Mouse (Mus musculus) mouse embryonic stem cell (cell line): Measurements from ENCODE around the gene Acsf2.

Source experiments
- in situ Hi-C, 2 experiments: fragments of 300-500 bp; cut with MboI; formaldehyde crosslinking; loops; 1 replicate in 1 of 2; 3 replicates in 1 of 2; pipeline ENCODE4 v1.14.3; 2019 to 2020; ENCODE audit warnings: low sequenced_read_pairs in 2 of 2, low pct_unique_long_range_greater_than_20kb in 1 of 2, mixed read lengths in 1 of 2; ENCODE audit not compliant: unreplicated experiment in 1 of 2

The Acsf2 gene

GRCm38 (mm10) chr11:94563821-94564220 lies 37.9 kb downstream of the Acsf2 start:
- in situ Hi-C loops: no loop called here

GRCm38 (mm10) chr11:94563383-94563782 lies 38.3 kb downstream of the Acsf2 start:
- in situ Hi-C loops: no loop called here

DNA sequence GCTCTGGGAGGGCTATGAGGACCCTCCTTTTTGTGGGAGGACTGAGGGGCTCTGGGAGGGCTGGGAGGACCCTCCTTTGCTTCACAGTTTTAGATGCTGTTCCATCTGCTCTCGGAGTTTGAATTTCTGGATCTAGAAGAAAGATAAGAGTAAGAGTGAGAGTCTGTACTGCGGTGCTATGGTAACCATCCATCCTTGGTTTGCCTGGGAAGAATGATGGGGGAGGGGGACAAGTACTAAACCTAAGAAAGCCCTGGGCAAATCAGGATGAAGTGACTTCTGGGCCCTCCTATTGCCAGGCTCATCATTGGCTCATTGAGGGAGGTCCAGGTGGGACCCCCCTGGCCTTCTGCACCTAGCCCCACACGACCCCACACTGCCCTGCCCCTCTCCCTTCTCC lies 43.4 kb downstream of the Acsf2 start:
- in situ Hi-C loops: no loop called here

DNA sequence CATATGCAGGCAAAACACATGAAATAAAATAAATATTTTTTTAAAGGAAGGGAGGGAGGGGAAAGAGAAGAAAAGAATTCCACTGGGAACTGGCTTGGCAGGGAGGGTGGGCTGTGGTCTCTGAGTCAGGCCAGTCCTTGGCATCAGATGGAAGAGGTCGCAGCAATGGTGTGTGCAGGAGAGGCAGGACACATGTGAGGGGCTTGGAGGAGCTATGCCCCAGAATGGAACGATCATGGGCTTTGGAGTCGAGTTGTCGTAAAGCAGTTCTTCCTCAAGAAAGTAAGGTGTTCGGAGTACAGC lies 51.3 kb downstream of the Acsf2 start:
- in situ Hi-C loops: no loop called here

DNA sequence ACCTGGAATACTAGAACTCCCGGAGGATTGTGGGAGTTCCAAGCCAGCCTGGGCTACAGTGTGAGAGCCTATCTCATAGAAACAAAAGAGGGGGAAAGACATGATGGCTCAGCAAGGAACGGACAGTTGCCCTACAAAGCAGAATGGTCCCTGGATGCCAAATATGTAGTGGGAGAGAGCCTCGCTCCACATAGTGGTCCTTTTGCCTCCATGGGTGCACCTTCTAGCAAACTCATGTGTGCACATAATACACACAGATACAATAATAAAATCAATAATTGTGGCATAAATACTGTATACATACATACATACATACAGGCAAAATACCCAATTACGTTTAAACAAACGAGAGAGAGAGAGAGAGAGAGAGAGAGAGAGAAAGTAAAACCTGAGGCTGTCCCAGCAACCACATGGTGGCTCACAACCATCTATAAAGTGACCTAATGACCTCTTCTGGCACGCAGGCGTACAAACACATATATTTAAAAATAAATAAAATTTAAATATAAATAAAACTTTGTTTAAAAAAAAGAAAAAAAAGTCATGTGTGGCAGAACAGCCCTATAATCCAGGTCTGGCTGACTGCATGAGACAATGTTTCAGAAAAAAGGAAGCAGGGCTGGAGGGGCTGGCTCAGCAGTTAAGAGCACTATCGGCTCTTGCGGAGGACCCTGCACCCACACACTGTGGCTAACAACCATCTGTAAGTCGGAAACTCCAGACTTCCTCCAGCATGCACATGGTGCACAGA lies 51.8 kb downstream of the Acsf2 start:
- in situ Hi-C loops: no loop called here

DNA sequence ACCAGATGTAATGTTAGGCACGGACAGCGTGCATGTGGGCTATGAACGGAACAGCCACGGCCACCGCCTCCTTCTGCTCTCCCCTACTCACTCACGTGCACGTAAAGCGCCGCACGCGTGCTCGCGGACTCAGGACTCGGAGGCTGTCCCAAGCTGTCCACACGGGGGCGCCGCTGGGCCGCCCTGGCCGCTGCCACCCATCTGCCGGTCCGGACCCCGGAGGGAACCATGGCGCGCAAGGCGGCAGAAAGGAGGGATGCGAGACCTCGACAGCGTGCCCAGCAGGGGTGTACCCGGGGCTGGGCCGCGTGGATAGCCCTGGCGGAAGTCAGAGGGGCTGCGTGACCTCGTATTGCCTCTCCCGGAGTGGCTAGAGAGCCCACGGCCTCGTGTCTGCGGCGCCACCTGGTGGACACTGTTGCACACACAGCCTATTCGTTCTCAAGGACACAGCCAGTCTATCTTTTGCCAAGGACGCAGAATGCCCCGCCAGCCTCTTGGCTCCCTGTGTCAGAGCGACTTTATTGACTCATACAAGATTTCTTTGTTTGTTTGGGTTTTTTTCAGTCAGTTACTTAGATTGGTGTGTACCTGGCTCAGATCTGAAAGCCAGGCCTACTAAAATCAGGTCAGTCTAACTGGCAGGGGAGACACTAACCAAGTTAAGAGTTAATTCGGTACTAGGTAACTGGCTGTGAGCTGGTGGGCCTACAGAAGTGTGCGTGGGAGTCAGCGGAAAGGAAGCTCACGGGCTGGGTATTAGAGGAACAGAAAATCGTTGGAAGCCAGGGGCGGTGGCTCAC lies 52.6 kb downstream of the Acsf2 start, which contains the start of gene Rsad1:
Gene Rsad1, minus strand, starts transcription at position 368 of the 803 bp plus-strand sequence.
- in situ Hi-C loops: no loop called here

- in situ Hi-C loops: no loop called here
These were observed 53.5 kb downstream of the Acsf2 start for GRCm38 (mm10) chr11:94548041-94548784.

DNA sequence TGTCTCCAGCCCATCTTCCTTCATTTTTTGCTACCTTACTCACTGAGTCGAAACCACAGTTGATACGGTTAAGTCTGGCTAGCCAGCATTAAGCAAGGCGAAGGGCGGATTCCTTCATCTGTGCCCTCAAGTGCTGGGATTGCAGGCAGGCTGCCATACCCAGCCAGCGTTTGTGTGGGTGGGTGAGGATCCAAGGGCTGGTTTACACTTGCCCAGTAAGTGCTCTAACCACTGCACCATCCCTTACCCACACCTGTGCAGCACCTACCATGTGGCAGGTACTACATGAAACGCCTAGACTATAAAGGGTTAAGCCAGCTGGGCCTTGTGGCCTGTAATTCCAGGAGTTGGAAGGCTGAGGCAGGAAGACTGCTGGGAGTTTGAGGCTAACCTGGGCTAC lies 54.4 kb downstream of the Acsf2 start:
- in situ Hi-C loops: no loop called here

- in situ Hi-C loops: no loop called here
These were observed 55.3 kb downstream of the Acsf2 start for GRCm38 (mm10) chr11:94546381-94546780.

DNA sequence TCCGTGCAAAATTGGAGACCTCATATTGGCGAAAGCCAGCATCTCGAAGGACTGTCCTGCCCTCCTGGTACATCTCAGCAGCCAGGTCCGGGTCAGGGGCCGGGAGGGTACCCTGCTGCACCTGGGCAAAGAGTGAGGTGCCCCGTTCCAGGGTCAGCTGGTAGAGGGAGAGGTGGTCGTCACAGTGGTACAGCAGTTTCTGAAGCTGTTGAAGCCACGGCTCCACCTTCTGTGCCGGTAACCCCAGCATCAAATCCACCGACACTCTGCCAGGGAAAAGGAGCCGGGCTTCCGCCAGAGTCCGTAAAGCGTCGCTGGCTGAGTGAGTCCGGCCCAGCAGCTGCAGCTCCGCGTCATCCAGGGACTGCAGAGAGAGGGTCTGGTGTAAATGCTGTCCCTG lies 57.2 kb downstream of the Acsf2 start:
- in situ Hi-C loops: no loop called here

GRCm38 (mm10) chr11:94543932-94544331 lies 57.7 kb downstream of the Acsf2 start:
- in situ Hi-C loops: no loop called here

GRCm38 (mm10) chr11:94543344-94543743 lies 58.3 kb downstream of the Acsf2 start:
- in situ Hi-C loops: no loop called here

- in situ Hi-C loops: no loop called here
These were observed 59.3 kb downstream of the Acsf2 start for GRCm38 (mm10) chr11:94542400-94542799.

DNA sequence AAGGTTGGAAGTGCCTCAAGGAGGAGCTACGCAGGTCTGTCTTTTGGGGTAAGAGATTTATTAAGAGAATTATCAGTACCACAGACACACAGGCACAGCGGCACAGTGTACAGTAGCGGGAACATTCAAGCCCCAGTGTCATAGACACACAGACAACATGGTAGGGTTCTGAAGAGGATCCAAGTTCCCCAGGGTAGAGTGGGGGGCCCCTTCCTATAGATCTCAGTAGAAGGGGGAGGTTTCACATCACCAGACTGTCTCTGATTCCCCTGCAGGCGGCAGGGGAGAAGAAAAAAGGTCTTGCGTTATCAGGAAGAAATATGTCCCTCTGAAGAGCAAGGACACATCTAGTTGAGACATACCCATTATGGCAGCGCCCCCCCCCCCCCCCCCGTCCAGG lies 61.9 kb downstream of the Acsf2 start:
- in situ Hi-C loops: no loop called here

GRCm38 (mm10) chr11:94538733-94539292 lies 62.9 kb downstream of the Acsf2 start:
- in situ Hi-C loops: no loop called here

DNA sequence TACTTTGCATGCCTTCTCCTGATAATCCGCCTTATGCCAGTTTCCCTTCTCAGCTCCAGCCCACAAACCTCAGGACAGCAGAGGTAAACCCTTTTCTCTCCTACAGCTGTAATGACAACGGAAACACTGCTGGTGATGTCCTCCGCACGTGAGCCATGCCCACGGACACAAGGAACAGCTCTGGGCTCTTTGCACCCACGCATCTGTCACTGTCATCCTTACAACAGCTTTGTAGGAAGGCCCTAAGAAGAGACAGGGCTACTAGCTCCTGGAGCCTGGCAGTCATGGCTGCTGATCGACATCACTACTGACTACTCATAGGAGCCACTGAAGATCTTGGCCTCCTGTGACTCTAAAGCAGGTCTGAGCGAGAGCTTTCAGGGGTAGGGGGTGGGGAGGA lies 68.5 kb downstream of the Acsf2 start:
- in situ Hi-C loops: no loop called here

GRCm38 (mm10) chr11:94528879-94529278 lies 72.8 kb downstream of the Acsf2 start:
- in situ Hi-C loops: no loop called here

DNA sequence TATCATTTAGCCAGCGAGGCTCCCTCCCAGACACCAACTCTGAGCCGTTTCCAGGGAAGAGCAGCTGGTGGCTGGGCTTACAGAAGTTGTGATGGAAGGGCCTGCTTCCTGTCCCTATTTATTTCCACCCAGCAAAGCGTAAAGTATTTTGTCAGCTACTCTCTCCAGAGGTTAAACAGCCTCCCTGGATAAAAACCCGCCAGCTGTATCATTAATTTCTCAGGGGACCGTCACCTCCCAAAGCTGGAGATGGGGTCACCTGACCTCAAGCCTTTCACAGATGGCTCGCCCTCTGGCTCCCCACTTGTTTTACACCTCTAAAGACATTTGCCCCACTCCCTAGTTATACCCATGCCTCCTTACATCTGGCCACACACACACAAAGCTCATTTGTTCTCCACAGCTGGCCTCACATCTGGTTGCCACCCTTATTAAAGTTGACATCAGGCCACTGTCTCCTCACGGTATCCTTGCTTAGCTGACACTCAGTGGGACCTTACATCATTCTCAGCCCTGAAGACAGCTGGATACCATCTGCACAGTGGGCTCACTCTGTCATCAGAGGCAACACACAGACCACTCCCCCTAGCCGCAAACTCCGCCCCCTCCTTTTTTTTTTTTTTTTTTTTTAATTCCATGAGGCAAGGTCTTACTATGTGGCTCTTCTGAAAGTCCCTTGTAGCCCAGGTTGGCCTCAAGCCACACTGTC lies 75.3 kb downstream of the Acsf2 start:
- in situ Hi-C loops: no loop called here
